ENCODE assay signal across 9 mouse cellular contexts in genomic region chr2:164168571-164168946, GRCm38 (mm10). TPM values are rescaled to one million over a fixed set of nuclear protein-coding genes. Genes with fewer than 3 reads are reported as not detected.
A peak's percentile ranks its signal among the peaks of the same experiment; 100 is the strongest.
DNase-seq lines count a peak whose midpoint lies in the region; ATAC-seq and TF ChIP-seq lines count a peak whose summit lies in the region.
"Had no signal": no experiment of that assay in that cellular context is flagged by ENCODE, and none has a peak within 500 bp of the region (broad histone marks: within the 10 kb centered on the region; RNA-seq: fewer than 3 reads in every experiment).

No protein-coding gene starts in this region.

- no peak for TF ChIP-seq CTCF in ES-Bruce4 (IDR thresholded peaks at IDR 0.05; ENCODE audit: low read depth, low read length)

- TF ChIP-seq POLR2A in ES-Bruce4 (IDR thresholded peaks at IDR 0.05; ENCODE audit: insufficient read depth, low read length): no peak

- WGBS in kidney, embryonic 14.5 days: 10% methylated on average over 42 of the region's 42 CpGs
- WGBS in forebrain, embryonic 11.5 days: 16% methylated on average over 38 of the region's 42 CpGs
- WGBS in limb, embryonic 11.5 days: 13% methylated on average over 41 of the region's 42 CpGs

- peaks cover 68% of the 10 kb centered on the region for H3K27me3 ChIP-seq in kidney, embryonic 14.5 days (ENCODE audit: control insufficient read depth, insufficient read depth, low read length)
- H3K27me3 ChIP-seq in ES-Bruce4 (ENCODE audit: control insufficient read depth, insufficient read depth, low read length, poor library complexity, severe bottlenecking): peaks cover 16% of the 10 kb centered on the region
- H3K27me3 ChIP-seq in forebrain, embryonic 11.5 days (ENCODE audit: control insufficient read depth, insufficient read depth, low read length): peaks cover 63% of the 10 kb centered on the region
- peaks cover 63% of the 10 kb centered on the region for H3K27me3 ChIP-seq in limb, embryonic 11.5 days (ENCODE audit: control insufficient read depth, insufficient read depth, low read length)

- peak overlapping the region; percentile 35 for H3K4me3 ChIP-seq in kidney, embryonic 14.5 days (ENCODE audit: low read length)
- H3K4me3 ChIP-seq in ES-Bruce4 (ENCODE audit: low read depth, low read length): peak overlapping the region; percentile 45
- peak overlapping the region; percentile 23 for H3K4me3 ChIP-seq in forebrain, embryonic 11.5 days (ENCODE audit: low read depth, low read length)
- H3K4me3 ChIP-seq in limb, embryonic 11.5 days (ENCODE audit: low read depth, low read length): peak overlapping the region; percentile 24

- H3K27ac ChIP-seq in kidney, embryonic 14.5 days (ENCODE audit: low read depth, low read length): no peak overlapping the region
- H3K27ac ChIP-seq in ES-Bruce4 (ENCODE audit: insufficient read depth, low read length): no peak overlapping the region
- no peak overlapping the region for H3K27ac ChIP-seq in forebrain, embryonic 11.5 days (ENCODE audit: low read depth, low read length)
- no peak overlapping the region for H3K27ac ChIP-seq in limb, embryonic 11.5 days (replicated peaks; ENCODE audit: low read depth, low read length)

- peak; percentile 67; the same call in 1 of the 2 replicates for ATAC-seq in kidney, embryonic 14.5 days (ENCODE audit: low FRiP score, low TSS enrichment)
- 0 out of 2 replicates have a peak, but pooled peaks have one; percentile 53 for ATAC-seq in forebrain, embryonic 11.5 days (replicated peaks; ENCODE audit: low FRiP score)
- ATAC-seq in limb, embryonic 11.5 days (ENCODE audit: insufficient number of reproducible peaks, low FRiP score, low TSS enrichment, low read depth): no peak

- TF ChIP-seq EP300 in ES-Bruce4 (IDR thresholded peaks at IDR 0.05; ENCODE audit: insufficient read depth, low read depth, low read length): no peak

- H3K9me3 ChIP-seq in kidney, embryonic 14.5 days (ENCODE audit: control insufficient read depth, low read length): no peaks in the 10 kb centered on the region
- no peaks in the 10 kb centered on the region for H3K9me3 ChIP-seq in ES-Bruce4 (replicated peaks; ENCODE audit: control insufficient read depth, insufficient read depth, low read length, poor library complexity, severe bottlenecking)
- no peaks in the 10 kb centered on the region for H3K9me3 ChIP-seq in forebrain, embryonic 11.5 days (ENCODE audit: control insufficient read depth, low read length)
- no peaks in the 10 kb centered on the region; the same call in 1 of the 2 replicates for H3K9me3 ChIP-seq in limb, embryonic 11.5 days (ENCODE audit: control insufficient read depth, low read length)

- H3K36me3 ChIP-seq in kidney, embryonic 14.5 days (ENCODE audit: control insufficient read depth, insufficient read depth, low read length): no peaks in the 10 kb centered on the region
- H3K36me3 ChIP-seq in ES-Bruce4 (ENCODE audit: control insufficient read depth, insufficient read depth, low read length, poor library complexity, severe bottlenecking): no peaks in the 10 kb centered on the region
- no peaks in the 10 kb centered on the region for H3K36me3 ChIP-seq in forebrain, embryonic 11.5 days (ENCODE audit: control insufficient read depth, insufficient read depth, low read length)
- H3K36me3 ChIP-seq in limb, embryonic 11.5 days (ENCODE audit: control insufficient read depth, insufficient read depth, low read length): no peaks in the 10 kb centered on the region

- peaks cover 9% of the 10 kb centered on the region; the same call in 1 of the 2 replicates for H3K4me1 ChIP-seq in kidney, embryonic 14.5 days (ENCODE audit: control insufficient read depth, insufficient read depth, low read length)
- no peaks in the 10 kb centered on the region for H3K4me1 ChIP-seq in ES-Bruce4 (ENCODE audit: control insufficient read depth, insufficient read depth, low read length)
- H3K4me1 ChIP-seq in forebrain, embryonic 11.5 days (replicated peaks; ENCODE audit: control insufficient read depth, insufficient read depth, low read length): peaks cover 4% of the 10 kb centered on the region; the same call in 1 of the 2 replicates
- peaks cover 14% of the 10 kb centered on the region for H3K4me1 ChIP-seq in limb, embryonic 11.5 days (ENCODE audit: control insufficient read depth, insufficient read depth, low read length)

- peak overlapping the region; percentile 58 for H3K4me2 ChIP-seq in kidney, embryonic 14.5 days (replicated peaks; ENCODE audit: low read depth, low read length)
- peak overlapping the region; percentile 46 for H3K4me2 ChIP-seq in forebrain, embryonic 11.5 days (ENCODE audit: low read depth, low read length, severe bottlenecking)
- peak overlapping the region; percentile 45 for H3K4me2 ChIP-seq in limb, embryonic 11.5 days (ENCODE audit: low read depth, severe bottlenecking)

- no peak for DNase-seq in kidney, postnatal 25 days
- DNase-seq in forebrain, embryonic 11.5 days (ENCODE audit: low spot score): no peak
- DNase-seq in limb, embryonic 11.5 days (ENCODE audit: low spot score): no peak
- peak; percentile 30 to 38 for DNase-seq in right cerebral cortex, adult 2 months (ENCODE audit: low spot score in 2 of 2)
- no peak for DNase-seq in cerebellum, adult 11-12 months
- no peak for DNase-seq in c-Kit-positive CD71-positive TER-119-positive erythroid progenitor cells, embryonic 14.5 days (ENCODE audit: low spot score)

- H3K9ac ChIP-seq in kidney, embryonic 14.5 days (ENCODE audit: low read depth, low read length): peak overlapping the region; percentile 37; the same call in 1 of the 2 replicates
- no peak overlapping the region for H3K9ac ChIP-seq in ES-Bruce4 (ENCODE audit: low read depth, poor library complexity, severe bottlenecking)
- no peak overlapping the region for H3K9ac ChIP-seq in forebrain, embryonic 11.5 days (ENCODE audit: low read length)
- peak overlapping the region; percentile 47; the same call in 1 of the 2 replicates for H3K9ac ChIP-seq in limb, embryonic 11.5 days (ENCODE audit: low read length)

RNA-seq across cellular contexts. Expression of gene Kcns1, which starts 2.4 kb away (rescaled TPM):
- 0.16 TPM in 1 of 2 replicates, not detected in the other for polyA plus RNA-seq in kidney, embryonic 14.5 days (2014; fragmentation: Nextera tagmentation; extraction: Ambion mirVana)
- polyA plus RNA-seq in ES-Bruce4 (2011; ENCODE audit: insufficient read depth, insufficient read length, low read depth, missing spikeins): 0.22 and 0.24 TPM in 2 replicates
- not detected in 2 replicates for polyA plus RNA-seq in forebrain, embryonic 11.5 days (2014; fragmentation: Nextera tagmentation; extraction: Ambion mirVana)
- polyA plus RNA-seq in limb, embryonic 11.5 days (2014; fragmentation: Nextera tagmentation; extraction: Ambion mirVana): 0.40 and 0.43 TPM in 2 replicates
- polyA plus RNA-seq: liver, adult 2 months had no signal

RNA-seq across cellular contexts. Expression of gene Wfdc5, which starts 14.0 kb away (rescaled TPM):
- not detected in 2 replicates for polyA plus RNA-seq in kidney, embryonic 14.5 days (2014; fragmentation: Nextera tagmentation; extraction: Ambion mirVana)
- polyA plus RNA-seq in ES-Bruce4 (2011; ENCODE audit: insufficient read depth, insufficient read length, low read depth, missing spikeins): not detected in 2 replicates
- polyA plus RNA-seq in forebrain, embryonic 11.5 days (2014; fragmentation: Nextera tagmentation; extraction: Ambion mirVana): not detected in 2 replicates
- not detected in 2 replicates for polyA plus RNA-seq in limb, embryonic 11.5 days (2014; fragmentation: Nextera tagmentation; extraction: Ambion mirVana)
- polyA plus RNA-seq: liver, adult 2 months had no signal

RNA-seq across cellular contexts. Expression of gene Wfdc12, which starts 21.8 kb away (rescaled TPM):
- polyA plus RNA-seq in kidney, embryonic 14.5 days (2014; fragmentation: Nextera tagmentation; extraction: Ambion mirVana): not detected in 2 replicates
- polyA plus RNA-seq in ES-Bruce4 (2011; ENCODE audit: insufficient read depth, insufficient read length, low read depth, missing spikeins): not detected in 2 replicates
- not detected in 2 replicates for polyA plus RNA-seq in forebrain, embryonic 11.5 days (2014; fragmentation: Nextera tagmentation; extraction: Ambion mirVana)
- polyA plus RNA-seq in limb, embryonic 11.5 days (2014; fragmentation: Nextera tagmentation; extraction: Ambion mirVana): not detected in 2 replicates
- polyA plus RNA-seq: liver, adult 2 months had no signal

RNA-seq across cellular contexts. Expression of gene Wfdc15a, which starts 31.4 kb away (rescaled TPM):
- polyA plus RNA-seq in kidney, embryonic 14.5 days (2014; fragmentation: Nextera tagmentation; extraction: Ambion mirVana): not detected in 2 replicates
- not detected in 2 replicates for polyA plus RNA-seq in ES-Bruce4 (2011; ENCODE audit: insufficient read depth, insufficient read length, low read depth, missing spikeins)
- polyA plus RNA-seq in forebrain, embryonic 11.5 days (2014; fragmentation: Nextera tagmentation; extraction: Ambion mirVana): not detected in 2 replicates
- polyA plus RNA-seq in limb, embryonic 11.5 days (2014; fragmentation: Nextera tagmentation; extraction: Ambion mirVana): not detected in 2 replicates
- polyA plus RNA-seq: liver, adult 2 months had no signal

RNA-seq across cellular contexts. Expression of gene Wfdc15b, which starts 52.9 kb away (rescaled TPM):
- 76.1 and 106 TPM in 2 replicates for polyA plus RNA-seq in kidney, embryonic 14.5 days (2014; fragmentation: Nextera tagmentation; extraction: Ambion mirVana)
- not detected in 2 replicates for polyA plus RNA-seq in ES-Bruce4 (2011; ENCODE audit: insufficient read depth, insufficient read length, low read depth, missing spikeins)
- polyA plus RNA-seq in forebrain, embryonic 11.5 days (2014; fragmentation: Nextera tagmentation; extraction: Ambion mirVana): not detected in 2 replicates
- polyA plus RNA-seq in limb, embryonic 11.5 days (2014; fragmentation: Nextera tagmentation; extraction: Ambion mirVana): not detected in 2 replicates

Comparison
In these comparisons a context has a peak if more than half of its experiments do, and no peak if none do; other contexts are left out.
1. H3K9ac ChIP-seq: peak in kidney, embryonic 14.5 days (single experiment) and limb, embryonic 11.5 days (single experiment); none in ES-Bruce4 (single experiment) and forebrain, embryonic 11.5 days (single experiment).
2. DNase-seq: peak in right cerebral cortex, adult 2 months (2 of 2); none in kidney, postnatal 25 days (0 of 2), forebrain, embryonic 11.5 days (single experiment), limb, embryonic 11.5 days (single experiment), cerebellum, adult 11-12 months (single experiment) and c-Kit-positive CD71-positive TER-119-positive erythroid progenitor cells, embryonic 14.5 days (single experiment).
3. Peak in every context shown above with its lines, with median percentiles within 50 percentile points of each other: H3K4me2 ChIP-seq and H3K4me3 ChIP-seq.